Mouse (Mus musculus) limb, embryonic 14.5 days (tissue): ENCODE measurements around the gene Itgae. TPM values are rescaled to one million over a fixed set of nuclear protein-coding genes. Genes with fewer than 3 reads are reported as not detected.

Experiments used
- ATAC-seq: fragments of 200-750 bp; cut with Nextera tagmentation; 2 replicates; pipeline ENCODE4 v1.8.0; 2017; ENCODE audit warnings: low read depth, moderate number of reproducible peaks, moderate TSS enrichment; ENCODE audit not compliant: low FRiP score
- DNase-seq: peaks from one replicate; pipeline ENCODE4 v3.0.0-alpha.2; 2015; ENCODE audit warnings: low spot score
- H3K27ac ChIP-seq: fragments of 300-500 bp; sonication (generic); replicated peaks from 2 replicates; pipeline ENCODE4 v1.5.1; 2014; ENCODE audit warnings: low read depth, mild to moderate bottlenecking, low read length, moderate library complexity, mixed read lengths
- H3K27me3 ChIP-seq: fragments of 300-500 bp; sonication (generic); 2 replicates; pipeline ENCODE4 v1.6.1; 2014; ENCODE audit warnings: low read length, mixed read lengths; ENCODE audit not compliant: control insufficient read depth, insufficient read depth
- H3K36me3 ChIP-seq: fragments of 300-500 bp; sonication (generic); 2 replicates; pipeline ENCODE4 v1.6.1; 2014; ENCODE audit warnings: mild to moderate bottlenecking, low read length, moderate library complexity, mixed read lengths; ENCODE audit not compliant: control insufficient read depth, insufficient read depth
- H3K4me1 ChIP-seq: fragments of 300-500 bp; sonication (generic); 2 replicates; pipeline ENCODE4 v1.6.1; 2014; ENCODE audit warnings: antibody characterized with exemption, low read length, mixed read lengths; ENCODE audit not compliant: control insufficient read depth, insufficient read depth
- H3K4me2 ChIP-seq: fragments of 300-500 bp; sonication (generic); replicated peaks from 2 replicates; pipeline ENCODE4 v1.6.1; 2014; ENCODE audit warnings: low read depth, mild to moderate bottlenecking, low read length, moderate library complexity; ENCODE audit not compliant: severe bottlenecking
- H3K4me3 ChIP-seq: fragments of 300-500 bp; sonication (generic); replicated peaks from 2 replicates; pipeline ENCODE4 v1.5.1; 2014; ENCODE audit warnings: low read length
- H3K9ac ChIP-seq: fragments of 300-500 bp; sonication (generic); 2 replicates; pipeline ENCODE4 v1.6.1; 2014; ENCODE audit warnings: mild to moderate bottlenecking, low read depth, low read length, moderate library complexity; ENCODE audit not compliant: severe bottlenecking
- H3K9me3 ChIP-seq: fragments of 300-500 bp; sonication (generic); 2 replicates; pipeline ENCODE4 v1.6.1; 2016; ENCODE audit warnings: low read length; ENCODE audit not compliant: control insufficient read depth
- POLR2A ChIP-seq: fragments of 200-500 bp; IDR thresholded peaks from 2 replicates; pipeline ENCODE4 v1.8.0; 2012; ENCODE audit warnings: inconsistent platforms, mild to moderate bottlenecking, moderate library complexity, borderline replicate concordance; ENCODE audit not compliant: insufficient read depth, insufficient read length; ENCODE audit errors: extremely low read depth
- WGBS: fragments of 180-500 bp; shearing (Covaris S2); extraction: QIAGEN DNeasy Blood & Tissue Kit; methylation state at CpG from one replicate; pipeline ENCODE4 v1.1.7; 2014; 5-methylcytosine and 5-hydroxymethylcytosine counted together
- polyA plus RNA-seq, 2 experiments: library from polyadenylated mRNA; depleted of rRNA in 1 of 2; stranded (reverse) in 1 of 2; unstranded in 1 of 2; fragments of >200 nt; fragmentation: Nextera tagmentation in 1 of 2; extraction: Ambion mirVana in 1 of 2; gene quantifications; 2 replicates each; pipeline versions ENCODE4 v1.2.1 to v1.2.3; 2012 to 2014

Itgae gene
- polyA plus RNA-seq, 2 experiments: 0.15 to 0.37 TPM

- H3K27me3 ChIP-seq: no peaks in the 10 kb centered on the region
- no peaks in the 10 kb centered on the region; the same call in 1 of the 2 replicates for H3K4me1 ChIP-seq
- H3K4me2 ChIP-seq: no peak overlapping the region
- H3K9ac ChIP-seq: no peak overlapping the region
- H3K27ac ChIP-seq: no peak overlapping the region
- ATAC-seq: no peak
- TF ChIP-seq POLR2A: no peak
- no peak overlapping the region for H3K4me3 ChIP-seq
- no peak for DNase-seq
- WGBS: 72% methylated on average over 4 of the region's 4 CpGs
- H3K36me3 ChIP-seq: no peaks in the 10 kb centered on the region
- no peaks in the 10 kb centered on the region for H3K9me3 ChIP-seq
Observed at GRCm38 (mm10) chr11:73092057-73092456, 1.7 kb downstream of the Itgae start.

GRCm38 (mm10) chr11:73092877-73093276 is 2.5 kb downstream of the Itgae start:
- no peak for ATAC-seq
- TF ChIP-seq POLR2A: no peak
- WGBS: 75% methylated on average over 7 of the region's 7 CpGs

GRCm38 (mm10) chr11:73094231-73094995 is 4.0 kb downstream of the Itgae start:
- WGBS: 76% methylated on average over 11 of the region's 11 CpGs
- ATAC-seq (no peak), DNase-seq (no peak)
- no peaks in the 10 kb centered on the region for H3K4me1 ChIP-seq
- H3K9ac ChIP-seq: no peak overlapping the region
- H3K4me3 ChIP-seq: no peak overlapping the region
- H3K4me2 ChIP-seq: no peak overlapping the region
- no peak for TF ChIP-seq POLR2A
- H3K36me3 ChIP-seq: no peaks in the 10 kb centered on the region
- no peaks in the 10 kb centered on the region for H3K9me3 ChIP-seq
- no peaks in the 10 kb centered on the region for H3K27me3 ChIP-seq
- no peak overlapping the region for H3K27ac ChIP-seq

More at GRCm38 (mm10) chr11:73092877-73093276, 2.5 kb downstream of the Itgae start:
- Histone ChIP-seq H3K4me2 (no peak overlapping the region), H3K4me3 (no peak overlapping the region), H3K9ac (no peak overlapping the region), H3K4me1 (no peaks in the 10 kb centered on the region), H3K36me3 (no peaks in the 10 kb centered on the region), H3K27me3 (no peaks in the 10 kb centered on the region), H3K27ac (no peak overlapping the region), H3K9me3 (no peaks in the 10 kb centered on the region)
- no peak for DNase-seq

- H3K27me3 ChIP-seq: no peaks in the 10 kb centered on the region
- 44% methylated on average over 5 of the region's 5 CpGs for WGBS
- no peaks in the 10 kb centered on the region for H3K4me1 ChIP-seq
- H3K36me3 ChIP-seq: no peaks in the 10 kb centered on the region
- no peak overlapping the region for H3K4me2 ChIP-seq
- H3K9me3 ChIP-seq: no peaks in the 10 kb centered on the region
- no peak for TF ChIP-seq POLR2A
- DNase-seq: no peak
- ATAC-seq: no peak
- no peak overlapping the region for H3K9ac ChIP-seq
- H3K27ac ChIP-seq: no peak overlapping the region
- H3K4me3 ChIP-seq: no peak overlapping the region
Observed at GRCm38 (mm10) chr11:73098860-73099259, 8.5 kb downstream of the Itgae start.

GRCm38 (mm10) chr11:73099976-73100750 is 9.8 kb downstream of the Itgae start:
- Histone ChIP-seq H3K4me1 (no peaks in the 10 kb centered on the region), H3K9me3 (no peaks in the 10 kb centered on the region), H3K4me2 (no peak overlapping the region), H3K9ac (no peak overlapping the region), H3K36me3 (no peaks in the 10 kb centered on the region), H3K4me3 (no peak overlapping the region), H3K27me3 (no peaks in the 10 kb centered on the region), H3K27ac (no peak overlapping the region)
- WGBS: 58% methylated on average over 14 of the region's 14 CpGs
- ATAC-seq (no peak), DNase-seq (no peak)
- no peak for TF ChIP-seq POLR2A
